Mouse (Mus musculus) bone marrow, adult 2 months (tissue): ENCODE results near the gene Qrsl1.

Experiments
- CTCF ChIP-seq: fragments of 200-500 bp; IDR thresholded peaks from 2 replicates; pipeline ENCODE4 v1.5.1; 2011; ENCODE audit warnings: low read length, control low read depth; ENCODE audit not compliant: control insufficient read depth, insufficient read depth
- POLR2A ChIP-seq: fragments of 200-500 bp; IDR thresholded peaks from 2 replicates; pipeline ENCODE4 v1.6.1; 2011; ENCODE audit warnings: low read depth, mild to moderate bottlenecking, control low read depth, low read length, borderline replicate concordance; ENCODE audit not compliant: control insufficient read depth

GRCm38 (mm10) chr10:43912236-43912635, 10.7 kb upstream of the Qrsl1 start:
- TF ChIP-seq CTCF (no peak), POLR2A (no peak)
